Mouse (Mus musculus): ENCODE measurements around the gene Nipal3.

DNA sequence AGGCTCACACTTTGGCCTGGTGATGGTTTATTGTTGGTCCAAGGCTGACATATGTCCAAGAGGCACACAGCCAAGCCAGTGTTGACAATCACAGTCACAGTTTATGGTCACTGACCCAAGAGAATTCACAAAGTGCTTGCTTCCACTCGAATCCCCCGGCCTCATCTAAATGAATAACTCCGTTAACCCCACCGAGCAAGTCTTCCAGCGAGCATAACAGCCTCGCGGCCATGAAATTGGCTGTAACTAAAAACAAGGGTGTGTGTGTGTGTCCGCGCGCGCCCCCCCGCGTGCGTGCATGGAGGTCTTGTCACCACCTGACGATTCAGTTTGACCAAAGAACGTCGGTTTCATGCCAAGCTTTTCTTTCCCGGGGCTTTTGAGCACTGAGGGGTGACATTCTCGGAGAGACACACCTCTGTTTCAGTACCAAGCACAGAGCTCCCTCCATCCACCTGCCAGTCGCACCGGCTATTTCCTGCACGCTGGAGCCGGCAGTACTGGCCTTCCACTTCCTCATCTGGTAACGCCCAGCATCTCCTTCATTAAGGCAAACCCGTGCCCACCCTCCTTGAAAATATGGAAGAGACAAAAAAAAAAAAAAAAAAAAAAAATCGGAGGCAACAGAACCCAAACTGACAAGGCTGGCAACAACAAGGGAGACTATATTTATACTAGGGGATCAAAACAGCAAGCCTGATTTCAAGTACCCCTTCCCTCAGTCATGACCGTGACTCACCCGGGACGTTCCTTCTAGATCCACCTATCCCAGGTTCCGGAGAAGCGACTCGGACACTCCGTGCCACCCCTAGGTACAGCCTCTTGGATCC, 932 bp downstream of the Nipal3 start:
- TF ChIP-seq GATA1 (IDR thresholded peaks at IDR 0.05; ENCODE audit: borderline replicate concordance, low read length) (no peak), FLI1 (IDR thresholded peaks at IDR 0.05; ENCODE audit: low read length) (no peak)
